29 mouse cellular contexts compared by ENCODE assay signal in the genomic region with DNA sequence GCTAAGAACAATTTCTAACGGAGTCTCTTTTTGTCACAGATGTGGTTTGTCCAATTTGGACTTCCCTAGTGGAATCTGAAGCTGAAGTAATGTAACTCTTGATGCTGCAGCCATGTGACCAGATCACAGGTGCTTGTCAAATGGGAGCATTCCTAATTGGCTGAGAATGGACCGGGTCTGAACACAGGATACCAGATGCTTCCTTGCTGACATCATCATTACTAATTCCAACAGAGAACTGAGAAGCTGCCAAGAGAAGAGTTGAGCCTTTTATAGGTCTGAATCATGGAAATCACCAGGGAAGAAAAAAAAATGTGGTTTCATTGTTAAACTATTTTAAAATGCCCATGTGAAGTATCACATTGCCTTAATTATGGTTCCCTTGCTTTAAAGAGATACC.
DNase-seq lines count a peak whose midpoint lies in the region; ATAC-seq lines count a peak whose summit lies in the region.
"Had no signal": no experiment of that assay in that cellular context is flagged by ENCODE, and none has a peak within 500 bp of the region (broad histone marks: within the 10 kb centered on the region; RNA-seq: fewer than 3 reads in every experiment).

No protein-coding gene starts in this region.

- no peak overlapping the region for H3K9ac ChIP-seq in embryonic facial prominence, embryonic 14.5 days (ENCODE audit: low read depth, low read length)
- H3K9ac ChIP-seq: embryonic facial prominence, embryonic 13.5 days; forebrain, embryonic 13.5 days; heart, embryonic 12.5 days; heart, embryonic 15.5 days; hindbrain, embryonic 13.5 days had no signal

- no peak overlapping the region for H3K4me2 ChIP-seq in embryonic facial prominence, embryonic 14.5 days (ENCODE audit: low read depth, low read length)
- H3K4me2 ChIP-seq: embryonic facial prominence, embryonic 13.5 days; forebrain, embryonic 13.5 days; heart, embryonic 12.5 days; heart, embryonic 15.5 days; hindbrain, embryonic 13.5 days had no signal

- WGBS in embryonic facial prominence, embryonic 14.5 days = 62% methylated on average over 2 of the region's 2 CpGs
- 76% methylated on average over 2 of the region's 2 CpGs for WGBS in embryonic facial prominence, embryonic 10.5 days

- no peaks in the 10 kb centered on the region for H3K9me3 ChIP-seq in embryonic facial prominence, embryonic 14.5 days (ENCODE audit: control insufficient read depth, low read length)
- H3K9me3 ChIP-seq in embryonic facial prominence, embryonic 10.5 days = no peaks in the 10 kb centered on the region
- H3K9me3 ChIP-seq: embryonic facial prominence, embryonic 13.5 days; forebrain, embryonic 10.5 days; forebrain, embryonic 13.5 days; G1E; heart, embryonic 12.5 days; heart, embryonic 15.5 days; hindbrain, embryonic 10.5 days; hindbrain, embryonic 13.5 days had no signal

- DNase-seq in embryonic facial prominence, embryonic 14.5 days (ENCODE audit: low spot score) = peak; percentile 0
- DNase-seq in embryonic facial prominence, embryonic 10.5 days (ENCODE audit: low spot score) = no peak
- DNase-seq in layer of hippocampus, adult 9-10 months (ENCODE audit: low spot score) = peak; percentile 21
- no peak for DNase-seq in layer of hippocampus, postnatal 36 days
- peak; percentile 66 for DNase-seq in brain, adult 2 months (ENCODE audit: low read depth, low spot score)
- DNase-seq in urinary bladder, postnatal 4 days (ENCODE audit: low spot score in 2 of 2) = no peak
- DNase-seq: adrenal gland, adult 2 months; adrenal gland, postnatal 14 days; B cell, adult 2 months; cerebellum, adult 11-12 months; cerebellum, adult 9-11 months; cerebellum, postnatal 25 days; gastrocnemius, postnatal 25 days; heart, adult 18-20 months; heart, postnatal 10 days; heart, postnatal 36 days had no signal

- no peaks in the 10 kb centered on the region for H3K4me1 ChIP-seq in embryonic facial prominence, embryonic 14.5 days (ENCODE audit: control insufficient read depth, insufficient read depth, low read length)
- H3K4me1 ChIP-seq in embryonic facial prominence, embryonic 10.5 days = no peaks in the 10 kb centered on the region
- H3K4me1 ChIP-seq: embryonic facial prominence, embryonic 13.5 days; forebrain, embryonic 10.5 days; forebrain, embryonic 13.5 days; heart, embryonic 12.5 days; heart, embryonic 15.5 days; hindbrain, embryonic 10.5 days; hindbrain, embryonic 13.5 days had no signal

- H3K27me3 ChIP-seq in embryonic facial prominence, embryonic 14.5 days (replicated peaks; ENCODE audit: control insufficient read depth, insufficient read depth, low read length) = no peaks in the 10 kb centered on the region
- H3K27me3 ChIP-seq in embryonic facial prominence, embryonic 10.5 days (replicated peaks; ENCODE audit: low read depth, poor library complexity, severe bottlenecking) = no peaks in the 10 kb centered on the region
- H3K27me3 ChIP-seq: CH12.LX; embryonic facial prominence, embryonic 13.5 days; forebrain, embryonic 13.5 days; heart, embryonic 12.5 days; heart, embryonic 15.5 days; hindbrain, embryonic 13.5 days had no signal

- ATAC-seq in embryonic facial prominence, embryonic 14.5 days (ENCODE audit: low read depth) = no peak
- ATAC-seq: forebrain, embryonic 13.5 days; forebrain, embryonic 16.5 days; hindbrain, postnatal 0 days; inflammation-experienced regulatory T-cells, adult 6 months; intestine, embryonic 16.5 days had no signal

- no peak overlapping the region for H3K27ac ChIP-seq in embryonic facial prominence, embryonic 14.5 days (replicated peaks; ENCODE audit: low read depth, low read length)
- H3K27ac ChIP-seq in embryonic facial prominence, embryonic 10.5 days (replicated peaks) = no peak overlapping the region
- H3K27ac ChIP-seq: embryonic facial prominence, embryonic 13.5 days; forebrain, embryonic 10.5 days; forebrain, embryonic 13.5 days; heart, embryonic 15.5 days; hindbrain, embryonic 10.5 days; hindbrain, embryonic 13.5 days; hindbrain, postnatal 0 days had no signal

- no peaks in the 10 kb centered on the region for H3K36me3 ChIP-seq in embryonic facial prominence, embryonic 14.5 days (ENCODE audit: control insufficient read depth, insufficient read depth, low read length)
- no peaks in the 10 kb centered on the region for H3K36me3 ChIP-seq in embryonic facial prominence, embryonic 10.5 days (replicated peaks)
- H3K36me3 ChIP-seq: embryonic facial prominence, embryonic 13.5 days; forebrain, embryonic 10.5 days; G1E; heart, embryonic 12.5 days; heart, embryonic 15.5 days; hindbrain, embryonic 10.5 days; hindbrain, embryonic 13.5 days had no signal

- H3K4me3 ChIP-seq in embryonic facial prominence, embryonic 14.5 days (ENCODE audit: low read depth, low read length) = no peak overlapping the region
- H3K4me3 ChIP-seq in embryonic facial prominence, embryonic 10.5 days = no peak overlapping the region
- H3K4me3 ChIP-seq: embryonic facial prominence, embryonic 13.5 days; forebrain, embryonic 10.5 days; forebrain, embryonic 13.5 days; heart, embryonic 12.5 days; heart, embryonic 15.5 days; hindbrain, embryonic 10.5 days; hindbrain, embryonic 13.5 days had no signal

Comparison
In these comparisons a context has a peak if more than half of its experiments do, and no peak if none do; other contexts are left out.
1. DNase-seq: peak in embryonic facial prominence, embryonic 14.5 days (single experiment), layer of hippocampus, adult 9-10 months (single experiment) and brain, adult 2 months (single experiment); none in embryonic facial prominence, embryonic 10.5 days (single experiment), layer of hippocampus, postnatal 36 days (0 of 2) and urinary bladder, postnatal 4 days (0 of 2).